Mouse (Mus musculus): ENCODE results near the gene Xpnpep3.

The Xpnpep3 gene

GRCm38 (mm10) chr15:81399297-81399637, 671 bp upstream of the Xpnpep3 start:
- no peak for DNase-seq (ENCODE audit: low read depth, low spot score)

GRCm38 (mm10) chr15:81405008-81405407, 5.1 kb downstream of the Xpnpep3 start:
- no peak for DNase-seq (ENCODE audit: low read depth, low spot score)

- no peak for DNase-seq (ENCODE audit: low read depth, low spot score)
Observed at GRCm38 (mm10) chr15:81408199-81408598, 8.3 kb downstream of the Xpnpep3 start, which contains the start of gene Dnajb7. TSS of gene Dnajb7 (minus strand) at chr15:81408299.

- DNase-seq (ENCODE audit: low read depth, low spot score), result peak; percentile 87
Observed at GRCm38 (mm10) chr15:81416763-81417310, 16.9 kb downstream of the Xpnpep3 start.

GRCm38 (mm10) chr15:81418065-81418464, 18.1 kb downstream of the Xpnpep3 start:
- no peak for DNase-seq (ENCODE audit: low read depth, low spot score)

GRCm38 (mm10) chr15:81421454-81421853, 21.5 kb downstream of the Xpnpep3 start:
- no peak for DNase-seq (ENCODE audit: low read depth, low spot score)

GRCm38 (mm10) chr15:81422156-81422681, 22.3 kb downstream of the Xpnpep3 start:
- no peak for DNase-seq (ENCODE audit: low read depth, low spot score)

GRCm38 (mm10) chr15:81425311-81425710, 25.4 kb downstream of the Xpnpep3 start:
- no peak for DNase-seq (ENCODE audit: low read depth, low spot score)

- no peak for DNase-seq (ENCODE audit: low read depth, low spot score)
Observed at GRCm38 (mm10) chr15:81427947-81428346, 28.0 kb downstream of the Xpnpep3 start.

- no peak for DNase-seq (ENCODE audit: low read depth, low spot score)
Observed at GRCm38 (mm10) chr15:81431195-81431594, 31.3 kb downstream of the Xpnpep3 start.

- no peak for DNase-seq (ENCODE audit: low read depth, low spot score)
Observed at GRCm38 (mm10) chr15:81438345-81438744, 38.4 kb downstream of the Xpnpep3 start.

- no peak for DNase-seq (ENCODE audit: low read depth, low spot score)
Observed at GRCm38 (mm10) chr15:81439236-81439635, 39.3 kb downstream of the Xpnpep3 start.

- peak; percentile 75 for DNase-seq (ENCODE audit: low read depth, low spot score)
Observed at GRCm38 (mm10) chr15:81448463-81448862, 48.5 kb downstream of the Xpnpep3 start.

- peak; percentile 65 for DNase-seq (ENCODE audit: low read depth, low spot score)
Observed at GRCm38 (mm10) chr15:81461523-81461922, 61.6 kb downstream of the Xpnpep3 start.

GRCm38 (mm10) chr15:81465016-81465660, 65.2 kb downstream of the Xpnpep3 start:
- no peak for DNase-seq (ENCODE audit: low read depth, low spot score)

- peak; percentile 99 for DNase-seq (ENCODE audit: low read depth, low spot score)
Observed at GRCm38 (mm10) chr15:81465901-81466737, 66.2 kb downstream of the Xpnpep3 start, which contains the start of gene Rbx1. TSS of gene Rbx1 (plus strand) at chr15:81466296.

GRCm38 (mm10) chr15:81466738-81467113, 66.8 kb downstream of the Xpnpep3 start:
- DNase-seq (ENCODE audit: low read depth, low spot score), result no peak

GRCm38 (mm10) chr15:81470735-81471134, 70.8 kb downstream of the Xpnpep3 start:
- DNase-seq (ENCODE audit: low read depth, low spot score), result peak; percentile 48

GRCm38 (mm10) chr15:81472256-81472655, 72.3 kb downstream of the Xpnpep3 start:
- no peak for DNase-seq (ENCODE audit: low read depth, low spot score)

- DNase-seq (ENCODE audit: low read depth, low spot score), result peak; percentile 55
Observed at GRCm38 (mm10) chr15:81475654-81476053, 75.7 kb downstream of the Xpnpep3 start.

- peak; percentile 81 for DNase-seq (ENCODE audit: low read depth, low spot score)
Observed at GRCm38 (mm10) chr15:81476597-81476996, 76.7 kb downstream of the Xpnpep3 start.
